Mouse (Mus musculus): Measurements from ENCODE around the gene Rps25. TPM values are rescaled to one million over a fixed set of nuclear protein-coding genes. Genes with fewer than 3 reads are reported as not detected.
A peak's percentile ranks its signal among the peaks of the same experiment; 100 is the strongest.
"Not testable (repeated sequence)": the region's sequence is repeated elsewhere in the genome, so short reads cannot be mapped to it uniquely, and the experiment has no call there.

Rps25 gene
- polyA plus RNA-seq, 1 experiment = 626 TPM

DNA sequence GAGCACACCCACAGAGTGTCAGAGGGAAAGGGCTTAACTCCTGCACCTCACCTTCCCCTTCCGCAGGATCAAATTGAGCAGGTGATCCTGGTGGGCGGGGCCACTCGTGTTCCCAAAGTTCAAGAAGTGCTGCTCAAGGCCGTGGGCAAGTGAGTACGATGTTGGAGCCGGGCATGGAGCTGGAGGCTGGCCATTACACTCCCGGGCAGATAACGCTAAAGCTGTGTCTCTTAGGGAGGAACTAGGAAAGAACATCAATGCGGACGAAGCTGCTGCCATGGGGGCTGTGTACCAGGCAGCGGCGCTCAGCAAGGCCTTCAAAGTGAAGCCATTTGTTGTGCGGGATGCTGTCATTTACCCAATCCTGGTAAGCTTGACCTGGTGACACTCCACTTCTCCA is 22.3 kb upstream of the Rps25 start:
- DNase-seq (ENCODE audit: low read depth) = no peak
- no peak for TF ChIP-seq CTCF (IDR thresholded peaks at IDR 0.05; ENCODE audit: borderline replicate concordance, extremely low read depth, insufficient read depth, insufficient read length)

DNA sequence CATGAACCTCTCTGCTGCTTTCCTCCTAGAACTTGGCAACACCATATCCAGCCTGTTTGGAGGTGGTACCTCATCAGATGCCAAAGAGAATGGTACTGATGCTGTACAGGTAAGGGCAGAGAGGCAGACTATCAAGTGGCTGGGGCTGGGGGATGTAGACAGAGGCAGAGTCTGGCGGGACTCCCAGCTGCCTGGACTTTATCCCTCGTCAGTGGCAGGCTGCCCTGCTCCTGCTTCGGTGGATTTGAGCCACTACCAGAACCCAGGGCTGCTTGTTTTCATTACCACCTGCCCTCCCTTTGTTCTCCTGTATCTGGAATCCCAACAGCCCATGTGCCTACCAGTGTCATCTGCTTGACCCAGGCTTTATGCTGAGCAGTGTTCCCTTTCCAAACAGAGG is 19.7 kb upstream of the Rps25 start:
- no peak for DNase-seq (ENCODE audit: low read depth)
- TF ChIP-seq POLR2A (IDR thresholded peaks at IDR 0.05; ENCODE audit: borderline replicate concordance, extremely low read depth, insufficient read depth, insufficient read length, poor library complexity, severe bottlenecking) (no peak), CTCF (IDR thresholded peaks at IDR 0.05; ENCODE audit: borderline replicate concordance, extremely low read depth, insufficient read depth, insufficient read length) (no peak)

DNA sequence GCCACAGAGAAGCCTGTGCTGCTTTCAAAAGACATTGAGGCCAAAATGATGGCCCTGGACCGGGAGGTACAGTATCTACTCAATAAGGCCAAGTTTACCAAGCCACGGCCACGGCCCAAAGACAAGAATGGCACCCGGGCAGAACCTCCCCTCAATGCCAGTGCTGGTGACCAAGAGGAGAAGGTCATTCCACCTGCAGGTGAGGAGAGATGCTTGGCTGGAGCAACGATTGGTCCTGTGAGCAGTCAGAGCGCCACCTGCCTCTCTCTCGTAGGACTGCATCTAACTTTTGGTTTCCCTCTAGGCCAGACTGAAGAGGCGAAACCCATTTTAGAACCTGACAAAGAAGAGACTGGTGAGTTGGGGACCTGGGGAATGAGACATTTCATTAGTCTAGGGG is 17.7 kb upstream of the Rps25 start:
- peak; percentile 43 for DNase-seq (ENCODE audit: low read depth)

DNA sequence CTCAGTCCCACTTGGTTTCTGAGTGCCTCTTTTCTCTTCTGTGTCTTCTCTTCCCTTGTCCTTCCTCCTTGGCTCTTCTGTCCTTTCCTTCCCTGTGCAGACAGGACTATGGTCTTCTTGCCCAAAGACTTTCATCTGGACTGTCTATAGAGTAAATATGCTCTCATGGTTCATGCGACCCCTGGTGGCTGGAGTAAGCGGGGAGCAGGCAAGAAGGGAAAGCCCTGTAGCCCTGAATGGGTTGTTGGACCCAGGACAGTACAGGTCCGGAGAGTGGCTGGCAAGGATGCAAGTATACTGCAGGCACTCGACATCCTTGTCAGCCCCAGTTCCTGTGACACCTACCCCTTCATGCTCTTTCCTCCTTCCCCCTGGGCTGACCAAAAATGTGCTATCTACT is 15.5 kb upstream of the Rps25 start:
- TF ChIP-seq POLR2A (IDR thresholded peaks at IDR 0.05; ENCODE audit: borderline replicate concordance, extremely low read depth, insufficient read depth, insufficient read length, poor library complexity, severe bottlenecking) (no peak), CTCF (IDR thresholded peaks at IDR 0.05; ENCODE audit: borderline replicate concordance, extremely low read depth, insufficient read depth, insufficient read length) (peak; percentile 79)
- peak; percentile 70 for DNase-seq (ENCODE audit: low read depth)

More for the DNA sequence above, 17.7 kb upstream of the Rps25 start:
- TF ChIP-seq CTCF (IDR thresholded peaks at IDR 0.05; ENCODE audit: borderline replicate concordance, extremely low read depth, insufficient read depth, insufficient read length) (peak; percentile 82), POLR2A (IDR thresholded peaks at IDR 0.05; ENCODE audit: borderline replicate concordance, extremely low read depth, insufficient read depth, insufficient read length, poor library complexity, severe bottlenecking) (no peak)

DNA sequence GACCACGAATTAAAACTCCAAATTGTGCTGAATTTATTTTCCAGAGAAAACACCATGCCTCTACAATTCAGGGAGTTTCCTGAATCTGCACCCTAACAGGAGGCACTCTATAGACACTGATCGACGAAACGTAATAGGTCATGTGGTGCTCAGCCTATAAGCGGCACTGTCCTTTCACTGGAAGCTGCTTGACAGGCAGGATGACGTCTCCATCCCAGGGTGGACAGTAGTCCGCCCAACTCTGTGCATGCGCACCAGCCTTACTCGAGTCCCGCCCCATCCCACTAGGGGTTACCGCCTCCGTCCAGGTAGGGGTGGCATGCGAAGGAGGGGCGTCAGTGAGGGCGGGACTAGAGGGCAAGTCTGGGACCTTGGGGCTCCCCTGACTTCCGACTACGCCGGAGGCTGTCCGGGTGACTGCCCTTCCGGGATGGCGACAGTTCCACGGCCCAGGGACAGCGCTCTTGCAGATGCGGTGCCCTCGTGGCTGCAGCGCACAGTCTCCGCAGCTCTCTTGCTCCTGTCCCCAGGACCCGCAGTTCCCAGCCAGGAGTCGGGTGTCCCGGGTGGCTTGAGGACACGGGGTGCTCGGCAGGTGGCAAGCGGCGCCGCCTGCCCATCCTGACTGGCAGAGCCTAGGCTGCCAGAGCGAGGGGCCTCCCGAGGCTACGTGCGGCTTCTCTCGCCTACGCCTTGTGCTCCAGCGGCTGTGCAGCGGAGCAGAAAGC is 10.1 kb upstream of the Rps25 start, which contains the start of gene Slc37a4:
Gene Slc37a4 (plus strand): TSS at position 169 of the 728 bp plus-strand sequence.
- peak; percentile 98 for DNase-seq (ENCODE audit: low read depth)
- TF ChIP-seq CTCF (IDR thresholded peaks at IDR 0.05; ENCODE audit: borderline replicate concordance, extremely low read depth, insufficient read depth, insufficient read length) = no peak
- peak; percentile 24; the same call in 1 of the 2 replicates for TF ChIP-seq POLR2A (IDR thresholded peaks at IDR 0.05; ENCODE audit: borderline replicate concordance, extremely low read depth, insufficient read depth, insufficient read length, poor library complexity, severe bottlenecking)

DNA sequence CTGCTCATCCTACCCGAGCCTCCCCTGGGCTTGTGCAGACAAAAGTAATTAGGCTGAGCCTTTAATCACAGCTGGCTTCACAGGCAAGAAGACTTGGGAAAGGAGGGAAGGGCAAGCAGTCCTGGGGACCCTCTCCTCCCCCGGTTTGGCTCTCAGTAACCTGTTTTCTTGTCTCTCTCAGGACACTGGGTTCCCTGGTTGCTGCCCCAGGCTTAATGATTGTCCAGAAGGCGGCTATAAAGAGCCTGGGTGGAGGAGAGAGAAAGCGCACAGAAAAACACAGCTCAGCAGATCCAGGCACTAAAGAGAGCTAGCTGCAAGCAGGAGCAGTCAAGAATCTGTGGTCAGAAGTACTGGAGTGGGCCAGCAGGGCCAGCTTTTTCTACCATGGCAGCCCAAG is 8.9 kb upstream of the Rps25 start:
- peak; percentile 36 for DNase-seq (ENCODE audit: low read depth)
- TF ChIP-seq POLR2A (IDR thresholded peaks at IDR 0.05; ENCODE audit: borderline replicate concordance, extremely low read depth, insufficient read depth, insufficient read length, poor library complexity, severe bottlenecking) = no peak
- no peak for TF ChIP-seq CTCF (IDR thresholded peaks at IDR 0.05; ENCODE audit: borderline replicate concordance, extremely low read depth, insufficient read depth, insufficient read length)

DNA sequence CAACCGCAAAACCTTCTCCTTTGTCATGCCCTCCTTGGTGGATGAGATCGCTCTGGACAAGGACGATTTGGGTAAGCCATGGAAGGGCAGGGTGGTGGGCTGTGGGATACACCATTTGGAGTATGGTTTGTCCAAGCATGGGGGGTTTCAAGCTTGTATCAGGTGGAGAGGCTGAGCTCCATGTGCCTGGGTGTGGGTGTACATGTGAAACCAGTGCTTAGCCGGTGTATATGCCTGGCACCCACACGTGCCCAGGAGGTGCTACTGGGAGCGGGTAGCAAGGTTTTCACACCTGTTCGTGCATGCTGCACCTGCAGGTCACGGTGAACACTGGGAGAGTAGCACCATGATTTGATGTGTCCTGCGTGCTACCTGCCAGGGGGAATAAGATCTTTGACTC is 8.4 kb upstream of the Rps25 start:
- DNase-seq (ENCODE audit: low read depth) = no peak
- TF ChIP-seq POLR2A (IDR thresholded peaks at IDR 0.05; ENCODE audit: borderline replicate concordance, extremely low read depth, insufficient read depth, insufficient read length, poor library complexity, severe bottlenecking) = no peak
- no peak for TF ChIP-seq CTCF (IDR thresholded peaks at IDR 0.05; ENCODE audit: borderline replicate concordance, extremely low read depth, insufficient read depth, insufficient read length)

DNA sequence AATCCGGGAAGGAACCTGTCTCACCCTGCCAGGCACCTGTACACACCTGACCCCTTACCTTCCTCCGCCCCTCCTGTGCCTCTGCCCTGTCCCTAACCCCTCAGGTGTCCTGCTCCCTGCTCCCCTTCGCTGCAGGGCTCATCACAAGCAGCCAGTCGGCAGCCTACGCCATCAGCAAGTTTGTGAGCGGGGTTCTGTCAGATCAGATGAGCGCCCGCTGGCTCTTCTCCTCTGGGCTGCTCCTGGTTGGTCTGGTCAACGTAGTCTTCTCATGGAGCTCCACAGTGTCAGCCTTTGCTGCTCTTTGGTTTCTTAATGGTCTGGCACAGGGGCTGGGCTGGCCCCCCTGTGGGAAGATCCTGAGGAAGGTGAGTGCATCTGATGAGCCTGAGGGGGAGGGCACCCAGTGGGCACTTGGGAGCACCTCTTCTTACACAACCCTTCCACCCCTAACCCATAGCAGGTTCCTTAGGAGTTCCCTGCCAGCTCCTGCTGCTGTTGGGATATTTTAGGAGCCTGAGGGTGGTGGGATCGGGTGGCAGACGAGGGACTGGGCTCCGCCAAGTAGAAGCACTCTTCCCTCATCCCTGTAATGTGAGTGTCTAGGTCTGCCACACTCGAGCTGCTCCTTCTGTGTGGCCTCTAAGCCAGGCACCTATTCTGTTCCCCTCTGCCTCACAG is 7.7 kb upstream of the Rps25 start:
- TF ChIP-seq POLR2A (IDR thresholded peaks at IDR 0.05; ENCODE audit: borderline replicate concordance, extremely low read depth, insufficient read depth, insufficient read length, poor library complexity, severe bottlenecking) (no peak), CTCF (IDR thresholded peaks at IDR 0.05; ENCODE audit: borderline replicate concordance, extremely low read depth, insufficient read depth, insufficient read length) (no peak)
- DNase-seq (ENCODE audit: low read depth) = no peak

DNA sequence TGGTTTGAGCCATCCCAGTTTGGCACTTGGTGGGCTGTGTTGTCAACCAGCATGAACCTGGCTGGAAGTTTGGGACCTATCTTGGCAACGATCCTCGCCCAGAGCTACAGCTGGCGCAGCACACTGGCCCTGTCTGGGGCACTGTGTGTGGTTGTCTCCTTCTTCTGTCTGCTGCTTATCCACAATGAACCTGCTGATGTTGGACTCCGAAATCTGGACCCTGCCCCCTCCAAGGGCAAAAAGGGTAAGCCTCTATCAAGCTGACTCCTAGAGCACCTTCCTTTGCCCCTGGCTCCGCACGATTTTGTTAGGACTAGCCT is 7.2 kb upstream of the Rps25 start:
- no peak for TF ChIP-seq CTCF (IDR thresholded peaks at IDR 0.05; ENCODE audit: borderline replicate concordance, extremely low read depth, insufficient read depth, insufficient read length)
- no peak for TF ChIP-seq POLR2A (IDR thresholded peaks at IDR 0.05; ENCODE audit: borderline replicate concordance, extremely low read depth, insufficient read depth, insufficient read length, poor library complexity, severe bottlenecking)
- DNase-seq (ENCODE audit: low read depth) = no peak

DNA sequence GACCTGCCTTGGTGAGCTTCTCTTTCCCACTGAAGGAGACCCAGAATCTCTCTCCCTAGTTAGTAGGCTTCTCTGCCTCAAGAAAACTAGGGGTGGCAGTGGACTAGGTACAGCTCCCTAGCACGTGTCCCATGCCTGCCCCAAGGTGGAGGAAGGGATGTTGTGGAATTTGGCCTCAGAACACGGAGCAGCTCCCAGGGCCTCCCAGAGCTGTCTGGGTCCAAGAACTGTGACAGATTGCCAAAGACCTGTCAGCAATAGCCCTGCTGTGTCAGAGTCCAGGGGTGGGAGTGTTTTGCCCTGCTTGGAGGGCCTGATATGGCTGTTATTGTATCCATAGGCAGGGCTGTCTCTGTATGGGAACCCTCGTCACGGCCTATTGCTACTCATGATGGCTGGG is 5.9 kb upstream of the Rps25 start:
- DNase-seq (ENCODE audit: low read depth) = no peak
- TF ChIP-seq CTCF (IDR thresholded peaks at IDR 0.05; ENCODE audit: borderline replicate concordance, extremely low read depth, insufficient read depth, insufficient read length) (no peak), POLR2A (IDR thresholded peaks at IDR 0.05; ENCODE audit: borderline replicate concordance, extremely low read depth, insufficient read depth, insufficient read length, poor library complexity, severe bottlenecking) (no peak)

DNA sequence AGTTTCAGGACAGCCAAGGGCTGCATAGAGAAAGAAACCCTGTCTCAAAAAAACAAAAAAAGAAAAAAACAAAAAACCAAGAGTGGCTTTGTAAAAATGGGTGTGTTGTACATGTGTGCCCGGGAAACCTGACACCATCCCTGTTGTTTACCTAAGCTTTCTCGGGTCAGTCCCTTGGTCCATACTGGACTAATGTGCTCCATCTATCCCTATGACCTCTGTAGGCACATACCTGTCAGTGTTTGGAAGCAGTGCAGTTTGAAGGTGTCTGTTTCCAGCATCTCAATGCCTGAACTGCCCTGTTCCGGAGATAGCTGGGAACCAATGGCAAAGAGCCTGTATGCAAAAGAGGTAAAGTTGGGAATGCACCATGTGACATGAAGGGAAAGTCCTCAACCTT is 1.9 kb upstream of the Rps25 start:
- no peak for TF ChIP-seq POLR2A (IDR thresholded peaks at IDR 0.05; ENCODE audit: borderline replicate concordance, extremely low read depth, insufficient read depth, insufficient read length, poor library complexity, severe bottlenecking)
- no peak for DNase-seq (ENCODE audit: low read depth)

DNA sequence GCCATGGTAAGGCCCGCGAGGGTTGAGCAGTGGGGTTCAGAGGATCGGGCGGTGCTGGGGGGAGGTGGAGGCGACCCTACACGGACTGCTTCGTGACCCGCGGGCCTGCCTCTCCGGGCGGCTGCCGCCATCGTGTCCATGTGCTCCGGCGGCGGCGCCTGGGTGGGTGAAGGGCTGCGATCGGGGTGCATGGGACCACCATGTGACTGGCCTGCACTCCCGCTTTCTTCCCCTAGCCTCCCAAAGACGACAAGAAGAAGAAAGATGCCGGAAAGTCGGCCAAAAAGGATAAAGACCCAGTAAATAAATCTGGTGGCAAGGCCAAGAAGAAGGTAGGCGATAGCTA is 786 bp downstream of the Rps25 start:
- DNase-seq (ENCODE audit: low read depth) = no peak
- TF ChIP-seq CTCF (IDR thresholded peaks at IDR 0.05; ENCODE audit: borderline replicate concordance, extremely low read depth, insufficient read depth, insufficient read length) (no peak), POLR2A (IDR thresholded peaks at IDR 0.05; ENCODE audit: borderline replicate concordance, extremely low read depth, insufficient read depth, insufficient read length, poor library complexity, severe bottlenecking) (no peak)

DNA sequence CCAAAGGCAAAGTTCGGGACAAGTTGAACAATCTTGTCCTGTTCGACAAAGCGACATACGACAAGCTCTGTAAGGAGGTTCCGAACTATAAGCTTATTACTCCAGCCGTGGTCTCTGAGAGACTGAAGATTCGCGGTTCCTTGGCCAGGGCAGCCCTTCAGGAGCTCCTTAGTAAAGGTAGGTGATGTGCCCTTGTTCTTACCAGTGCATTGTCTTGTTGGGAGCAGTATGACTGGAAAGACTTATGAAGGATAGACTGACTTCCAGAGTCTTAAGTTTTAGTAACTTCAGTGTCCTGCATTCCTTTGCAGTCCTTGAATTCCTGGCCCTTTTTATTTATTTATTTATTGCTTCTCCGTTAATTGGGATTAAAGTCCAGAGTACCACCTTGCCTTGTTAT is 1.8 kb downstream of the Rps25 start:
- DNase-seq (ENCODE audit: low read depth) = not testable (repeated sequence)

Data from brain, embryonic 14.5 days (tissue).